Mouse (Mus musculus): Measurements from ENCODE around the gene Slit1.

DNA sequence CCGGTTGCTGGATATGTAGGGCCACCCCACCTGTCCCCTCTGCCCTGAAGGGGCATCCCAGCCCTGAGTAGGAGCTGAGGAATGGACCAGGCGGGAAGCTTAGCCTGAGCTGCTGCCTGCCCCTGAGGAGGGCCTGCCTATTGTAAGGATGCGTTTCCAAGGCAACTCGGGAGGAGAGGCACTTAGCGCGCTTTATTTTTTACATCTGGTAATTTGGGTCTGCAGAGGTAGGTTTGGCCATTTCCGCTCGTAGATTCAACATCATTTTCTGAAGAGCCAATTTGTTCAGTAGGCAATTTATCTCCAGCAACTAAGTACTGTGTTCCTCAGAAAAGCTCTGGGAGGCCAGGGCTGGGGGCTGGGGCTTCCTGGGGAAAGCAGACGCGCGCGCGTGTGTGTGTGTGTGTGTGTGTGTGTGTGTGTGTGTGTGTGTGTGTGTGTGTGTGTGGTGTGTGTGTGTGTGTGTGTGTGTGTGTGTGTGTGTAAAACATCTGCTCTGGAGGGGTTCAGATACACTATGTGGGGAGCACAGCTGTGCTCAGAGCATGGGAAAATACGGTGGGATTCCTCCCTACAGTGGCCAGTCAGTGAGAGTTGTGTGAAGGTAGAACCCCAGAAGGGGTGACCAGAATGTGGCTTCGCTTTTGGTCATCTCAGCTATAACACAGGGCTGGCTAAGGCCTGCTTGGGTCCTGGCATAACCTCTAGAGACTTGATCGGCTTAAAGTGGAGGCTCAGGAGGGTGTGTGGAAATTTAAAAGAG, 130.0 kb downstream of the Slit1 start:
- TF ChIP-seq POLR2A (IDR thresholded peaks at IDR 0.05; ENCODE audit: borderline replicate concordance, extremely low read depth, insufficient read depth, insufficient read length, poor library complexity, severe bottlenecking) (no peak), CTCF (IDR thresholded peaks at IDR 0.05; ENCODE audit: borderline replicate concordance, extremely low read depth, insufficient read depth, insufficient read length) (no peak)
